Mouse (Mus musculus) heart, embryonic 11.5 days (tissue): Measurements from ENCODE around the gene Cldn16. TPM values are rescaled to one million over a fixed set of nuclear protein-coding genes. Genes with fewer than 3 reads are reported as not detected.
"Not testable (repeated sequence)": the region's sequence is repeated elsewhere in the genome, so short reads cannot be mapped to it uniquely, and the experiment has no call there.

Experiments used
- ATAC-seq: fragments of 200-750 bp; cut with Nextera tagmentation; replicated peaks from 2 replicates; pipeline ENCODE4 v1.8.0; 2017; ENCODE audit warnings: moderate library complexity; ENCODE audit not compliant: insufficient number of reproducible peaks, low FRiP score, low TSS enrichment
- H3K27ac ChIP-seq: fragments of 300-500 bp; sonication (generic); 2 replicates; pipeline ENCODE4 v1.5.1; 2014; ENCODE audit warnings: mild to moderate bottlenecking, low read depth, low read length
- H3K27me3 ChIP-seq: fragments of 300-500 bp; sonication (generic); 2 replicates; pipeline ENCODE4 v1.6.1; 2014; ENCODE audit warnings: mild to moderate bottlenecking, low read length, mixed read lengths; ENCODE audit not compliant: control insufficient read depth, insufficient read depth
- H3K36me3 ChIP-seq: fragments of 300-500 bp; sonication (generic); 2 replicates; pipeline ENCODE4 v1.6.1; 2014; ENCODE audit warnings: mild to moderate bottlenecking, low read length, moderate library complexity, mixed read lengths; ENCODE audit not compliant: control insufficient read depth, insufficient read depth
- H3K4me1 ChIP-seq: fragments of 300-500 bp; sonication (generic); 2 replicates; pipeline ENCODE4 v1.6.1; 2014; ENCODE audit warnings: low read length; ENCODE audit not compliant: control insufficient read depth, insufficient read depth
- H3K4me2 ChIP-seq: fragments of 300-500 bp; sonication (generic); 2 replicates; pipeline ENCODE4 v1.6.1; 2014; ENCODE audit warnings: mild to moderate bottlenecking, moderate library complexity
- H3K4me3 ChIP-seq: fragments of 300-500 bp; sonication (generic); 2 replicates; pipeline ENCODE4 v1.5.1; 2014; ENCODE audit warnings: low read depth, low read length
- H3K9ac ChIP-seq: fragments of 300-500 bp; sonication (generic); 2 replicates; pipeline ENCODE4 v1.6.1; 2014; ENCODE audit warnings: mild to moderate bottlenecking, low read depth, low read length, moderate library complexity
- H3K9me3 ChIP-seq: fragments of 300-500 bp; sonication (generic); replicated peaks from 2 replicates; pipeline ENCODE4 v1.6.1; 2016; ENCODE audit warnings: low read length; ENCODE audit not compliant: control insufficient read depth
- WGBS: fragments of 180-500 bp; shearing (Covaris S2); extraction: QIAGEN DNeasy Blood & Tissue Kit; methylation state at CpG from one replicate; pipeline ENCODE4 v1.1.7; 2014; ENCODE audit not compliant: insufficient replicate concordance; 5-methylcytosine and 5-hydroxymethylcytosine counted together
- polyA plus RNA-seq: library from polyadenylated mRNA; unstranded; fragments of >200 nt; fragmentation: Nextera tagmentation; extraction: Ambion mirVana; gene quantifications from 2 replicates; pipeline ENCODE4 v1.2.1, GENCODE M21; 2014

The Cldn16 gene
- polyA plus RNA-seq, 1 experiment from 2014 or later, result not detected

DNA sequence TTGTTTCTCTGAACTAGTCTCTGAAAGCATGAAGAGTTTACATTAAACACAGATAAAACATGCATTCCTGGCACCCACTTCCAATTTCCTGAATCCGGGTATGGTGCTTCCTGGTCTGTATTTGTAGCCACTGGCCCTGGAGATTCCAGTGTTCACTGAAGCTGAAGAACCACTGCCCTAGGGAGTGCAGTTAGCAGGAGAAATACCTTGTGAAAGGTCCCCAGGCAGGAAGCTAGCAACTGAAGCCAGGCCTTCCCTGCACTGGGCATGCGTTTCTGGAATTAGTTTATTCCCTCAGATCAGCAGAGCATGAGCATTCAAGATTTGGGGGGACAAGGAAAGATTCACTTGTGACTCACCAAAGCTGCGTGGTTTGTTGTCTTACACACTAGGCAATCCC, 8.8 kb upstream of the Cldn16 start:
- 55% methylated on average over 3 of the region's 3 CpGs for WGBS

DNA sequence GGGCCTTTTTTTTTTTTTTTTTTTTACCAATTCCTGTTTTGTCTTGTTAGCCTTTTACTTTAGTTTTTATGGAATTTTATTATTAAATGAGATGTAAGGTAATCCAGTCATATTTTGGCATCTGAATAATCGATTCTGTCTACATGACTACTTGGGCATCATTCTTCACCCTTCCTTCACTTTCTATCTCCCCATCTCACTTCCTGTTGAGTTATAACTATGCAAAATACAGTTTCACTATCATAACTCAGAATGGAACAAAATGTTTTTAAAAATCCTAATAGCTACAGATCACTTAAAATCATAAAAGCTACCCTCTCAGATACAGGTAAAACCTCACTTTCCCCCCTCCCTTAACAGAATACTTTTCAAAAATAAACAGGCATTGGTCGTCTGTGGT, 6.8 kb upstream of the Cldn16 start:
- H3K9me3 ChIP-seq, result no peaks in the 10 kb centered on the region
- H3K9ac ChIP-seq, result no peak overlapping the region
- 77% methylated on average over 2 of the region's 2 CpGs for whole genome bisulfite sequencing
- no peaks in the 10 kb centered on the region for H3K27me3 ChIP-seq
- no peak overlapping the region for H3K4me2 ChIP-seq
- no peaks in the 10 kb centered on the region for H3K4me1 ChIP-seq
- no peak overlapping the region for H3K27ac ChIP-seq
- no peaks in the 10 kb centered on the region for H3K36me3 ChIP-seq
- H3K4me3 ChIP-seq, result no peak overlapping the region
- ATAC-seq, result no peak

More for the DNA sequence above, 8.8 kb upstream of the Cldn16 start:
- Histone ChIP-seq H3K27me3 (no peaks in the 10 kb centered on the region), H3K4me1 (no peaks in the 10 kb centered on the region), H3K4me3 (no peak overlapping the region), H3K4me2 (no peak overlapping the region), H3K27ac (no peak overlapping the region), H3K9ac (no peak overlapping the region), H3K36me3 (no peaks in the 10 kb centered on the region), H3K9me3 (no peaks in the 10 kb centered on the region)
- no peak for ATAC-seq

GRCm38 (mm10) chr16:26466535-26466934, 3.6 kb downstream of the Cldn16 start:
- H3K27ac ChIP-seq, result no peak overlapping the region
- H3K4me2 ChIP-seq, result no peak overlapping the region
- H3K9me3 ChIP-seq, result no peaks in the 10 kb centered on the region
- ATAC-seq, result no peak
- H3K36me3 ChIP-seq, result no peaks in the 10 kb centered on the region
- no peak overlapping the region for H3K4me3 ChIP-seq
- no peaks in the 10 kb centered on the region for H3K4me1 ChIP-seq
- H3K27me3 ChIP-seq, result no peaks in the 10 kb centered on the region
- 81% methylated on average over 4 of the region's 4 CpGs for WGBS
- H3K9ac ChIP-seq, result no peak overlapping the region

- Histone ChIP-seq H3K4me2 (no peak overlapping the region), H3K4me1 (no peaks in the 10 kb centered on the region), H3K9ac (no peak overlapping the region), H3K9me3 (no peaks in the 10 kb centered on the region), H3K27ac (no peak overlapping the region), H3K27me3 (no peaks in the 10 kb centered on the region), H3K36me3 (no peaks in the 10 kb centered on the region), H3K4me3 (no peak overlapping the region)
- ATAC-seq, result no peak
- 81% methylated on average over 4 of the region's 4 CpGs for WGBS
These were observed 8.3 kb downstream of the Cldn16 start for GRCm38 (mm10) chr16:26471254-26471653.

GRCm38 (mm10) chr16:26495721-26496120, 32.8 kb downstream of the Cldn16 start:
- H3K4me3 ChIP-seq, result no peak overlapping the region
- H3K9me3 ChIP-seq, result no peaks in the 10 kb centered on the region
- no peaks in the 10 kb centered on the region for H3K27me3 ChIP-seq
- H3K27ac ChIP-seq, result no peak overlapping the region
- ATAC-seq, result no peak
- no peaks in the 10 kb centered on the region; the same call in 1 of the 2 replicates for H3K4me1 ChIP-seq
- H3K9ac ChIP-seq, result no peak overlapping the region
- WGBS, result 7% methylated on average over 2 of the region's 2 CpGs
- no peaks in the 10 kb centered on the region for H3K36me3 ChIP-seq
- H3K4me2 ChIP-seq, result no peak overlapping the region

DNA sequence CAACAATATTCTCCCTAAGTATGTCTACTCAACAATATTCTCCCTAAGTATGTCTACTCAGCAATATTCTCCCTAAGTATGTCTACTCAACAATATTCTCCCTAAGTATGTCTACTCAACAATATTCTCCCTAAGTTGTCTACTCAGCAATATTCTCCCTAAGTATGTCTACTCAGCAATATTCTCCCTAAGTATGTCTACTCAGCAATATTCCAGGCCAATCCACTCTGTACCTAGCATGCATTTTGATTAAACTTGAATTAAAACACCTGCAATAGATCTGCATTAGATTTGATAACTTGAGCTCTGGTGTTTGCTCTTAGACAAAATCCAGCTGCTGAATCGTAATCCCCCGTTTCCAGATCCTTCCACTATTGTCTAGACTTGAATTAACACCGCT, 36.8 kb downstream of the Cldn16 start:
- H3K36me3 ChIP-seq, H3K4me1 ChIP-seq, H3K27me3 ChIP-seq, H3K9ac ChIP-seq, H3K27ac ChIP-seq, H3K9me3 ChIP-seq, H3K4me2 ChIP-seq, H3K4me3 ChIP-seq, ATAC-seq: not testable (repeated sequence)
- WGBS, result 85% methylated on average over 3 of the region's 3 CpGs

GRCm38 (mm10) chr16:26500738-26501137, 37.8 kb downstream of the Cldn16 start:
- Histone ChIP-seq H3K4me1 (no peaks in the 10 kb centered on the region; the same call in 1 of the 2 replicates), H3K36me3 (no peaks in the 10 kb centered on the region), H3K27ac (peak overlapping the region; percentile 59), H3K9me3 (no peaks in the 10 kb centered on the region), H3K4me2 (no peak overlapping the region), H3K4me3 (no peak overlapping the region), H3K9ac (no peak overlapping the region), H3K27me3 (no peaks in the 10 kb centered on the region)
- 59% methylated on average over 3 of the region's 3 CpGs for WGBS
- ATAC-seq, result no peak

DNA sequence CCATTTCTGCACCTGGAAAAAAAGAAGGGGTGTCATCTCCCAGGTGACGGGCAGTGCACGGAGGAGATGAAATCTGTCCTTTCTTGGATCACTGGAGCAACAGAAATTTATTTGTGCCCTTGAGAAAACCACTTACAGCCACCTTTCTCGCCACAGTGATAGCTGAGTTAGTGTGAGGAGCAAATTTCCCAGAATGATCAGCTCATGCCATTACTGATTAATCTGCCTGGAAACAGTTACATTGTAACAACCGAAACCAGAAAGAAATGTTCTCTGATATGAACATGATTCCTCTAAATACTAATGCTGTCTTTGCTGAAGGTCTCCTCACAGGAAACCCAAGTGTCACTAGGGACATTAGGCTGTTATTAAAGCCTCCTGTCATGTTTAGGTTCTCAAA, 42.0 kb downstream of the Cldn16 start:
- Histone ChIP-seq H3K27me3 (no peaks in the 10 kb centered on the region), H3K4me3 (no peak overlapping the region), H3K4me1 (no peaks in the 10 kb centered on the region; the same call in 1 of the 2 replicates), H3K4me2 (no peak overlapping the region), H3K36me3 (no peaks in the 10 kb centered on the region), H3K9ac (no peak overlapping the region), H3K27ac (no peak overlapping the region), H3K9me3 (no peaks in the 10 kb centered on the region)
- WGBS, result 75% methylated on average over 4 of the region's 4 CpGs
- ATAC-seq, result no peak

- no peaks in the 10 kb centered on the region for H3K36me3 ChIP-seq
- no peak overlapping the region for H3K27ac ChIP-seq
- H3K9me3 ChIP-seq, result no peaks in the 10 kb centered on the region
- no peak for ATAC-seq
- H3K4me3 ChIP-seq, result no peak overlapping the region
- H3K9ac ChIP-seq, result no peak overlapping the region
- 61% methylated on average over 2 of the region's 2 CpGs for WGBS
- H3K4me2 ChIP-seq, result no peak overlapping the region
- H3K27me3 ChIP-seq, result no peaks in the 10 kb centered on the region
- no peaks in the 10 kb centered on the region for H3K4me1 ChIP-seq
These were observed 56.7 kb downstream of the Cldn16 start for GRCm38 (mm10) chr16:26519596-26519995.
